Mouse (Mus musculus) stomach, embryonic 16.5 days (tissue): ENCODE measurements around the gene Gm11009. TPM values are rescaled to one million over a fixed set of nuclear protein-coding genes. Genes with fewer than 3 reads are reported as not detected.
"Not testable (repeated sequence)": the region's sequence is repeated elsewhere in the genome, so short reads cannot be mapped to it uniquely, and the experiment has no call there.

Experiments
- ATAC-seq: fragments of 200-750 bp; cut with Nextera tagmentation; 2 replicates; pipeline ENCODE4 v1.8.0; 2017; ENCODE audit warnings: moderate number of reproducible peaks, moderate TSS enrichment; ENCODE audit not compliant: insufficient read depth, low FRiP score
- H3K27ac ChIP-seq: fragments of 300-500 bp; sonication (generic); 2 replicates; pipeline ENCODE4 v1.5.1; 2014; ENCODE audit warnings: low read length
- H3K27me3 ChIP-seq: fragments of 300-500 bp; sonication (generic); 2 replicates; pipeline ENCODE4 v1.6.1; 2014; ENCODE audit warnings: low read length, control low read depth, mixed read lengths; ENCODE audit not compliant: control insufficient read depth, insufficient read depth
- H3K36me3 ChIP-seq: fragments of 300-500 bp; sonication (generic); 2 replicates; pipeline ENCODE4 v1.6.1; 2014; ENCODE audit warnings: low read length; ENCODE audit not compliant: control insufficient read depth, insufficient read depth
- H3K4me1 ChIP-seq: fragments of 300-500 bp; sonication (generic); 2 replicates; pipeline ENCODE4 v1.6.1; 2014; ENCODE audit warnings: low read length, control low read depth, mixed read lengths; ENCODE audit not compliant: control insufficient read depth, insufficient read depth
- H3K4me2 ChIP-seq: fragments of 300-500 bp; sonication (generic); 2 replicates; pipeline ENCODE4 v1.6.1; 2014; ENCODE audit warnings: low read depth, low read length, mixed read lengths
- H3K4me3 ChIP-seq: fragments of 300-500 bp; sonication (generic); replicated peaks from 2 replicates; pipeline ENCODE4 v1.5.1; 2014; ENCODE audit warnings: mild to moderate bottlenecking, low read length
- H3K9ac ChIP-seq: fragments of 300-500 bp; sonication (generic); 2 replicates; pipeline ENCODE4 v1.6.1; 2014; ENCODE audit warnings: low read length
- H3K9me3 ChIP-seq: fragments of 300-500 bp; sonication (generic); replicated peaks from 2 replicates; pipeline ENCODE4 v1.6.1; 2016; ENCODE audit warnings: low read length, control low read depth; ENCODE audit not compliant: control insufficient read depth
- WGBS: fragments of 180-500 bp; shearing (Covaris S2); extraction: QIAGEN DNeasy Blood & Tissue Kit; methylation state at CpG from one replicate; pipeline ENCODE4 v1.1.7; 2014; 5-methylcytosine and 5-hydroxymethylcytosine counted together
- polyA plus RNA-seq: library from polyadenylated mRNA; unstranded; fragments of >200 nt; fragmentation: Nextera tagmentation; extraction: Ambion mirVana; gene quantifications from 2 replicates; pipeline ENCODE4 v1.2.1, GENCODE M21; 2015

The Gm11009 gene
- polyA plus RNA-seq, result not detected in 2 replicates

DNA sequence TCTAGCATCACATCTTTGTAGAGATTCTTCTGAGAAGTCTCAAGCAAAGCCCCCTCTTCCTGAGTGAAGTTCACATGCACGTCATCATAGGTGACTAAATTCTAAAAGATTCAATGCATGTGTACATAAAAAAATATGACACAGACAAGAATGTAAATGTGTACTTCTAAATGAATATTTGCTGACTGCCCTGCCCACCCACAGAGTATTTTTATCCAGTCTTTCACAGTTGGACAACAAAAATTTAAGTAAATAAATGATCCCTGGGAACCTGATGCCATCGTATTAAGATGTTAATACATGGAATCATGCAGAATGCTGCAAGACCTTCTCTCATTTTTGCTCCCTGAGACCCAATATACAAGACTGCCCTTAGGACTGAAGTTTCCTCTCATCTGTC, at the start of gene Gm11009:
Gene Gm11009 (minus strand): TSS at position 101 of the 400 bp plus-strand sequence.
- not testable (repeated sequence) for H3K9ac ChIP-seq, H3K27me3 ChIP-seq, H3K27ac ChIP-seq, H3K9me3 ChIP-seq, H3K4me2 ChIP-seq, ATAC-seq, H3K36me3 ChIP-seq, H3K4me1 ChIP-seq, H3K4me3 ChIP-seq
- WGBS, result no CpG with 5 or more reads among the region's 2 CpGs

Other genes with a start within 250 kb of the Gm11009 start
- 1.3 and 2.1 TPM in 2 replicates for gene Gm2004, start 169.7 kb downstream of the Gm11009 start, polyA plus RNA-seq
- 9.5 and 12.8 TPM in 2 replicates for gene 2210418O10Rik, start 92.9 kb downstream of the Gm11009 start, polyA plus RNA-seq
- gene Gm14435, start 104.1 kb upstream of the Gm11009 start, polyA plus RNA-seq, result 14.9 and 17.2 TPM in 2 replicates
- gene Gm14434, start 167.3 kb upstream of the Gm11009 start, polyA plus RNA-seq, result 1.8 and 1.9 TPM in 2 replicates
- gene Zfp967, start 201.6 kb upstream of the Gm11009 start, polyA plus RNA-seq, result not detected in 2 replicates